Mouse (Mus musculus) cerebellum, postnatal 4 days (tissue): Measurements from ENCODE around the gene Blvrb.
"Not testable (repeated sequence)": the region's sequence is repeated elsewhere in the genome, so short reads cannot be mapped to it uniquely, and the experiment has no call there.

Experiments
- DNase-seq, 2 experiments: peaks; one replicate each; pipeline ENCODE4 v3.0.0; 2022; ENCODE audit warnings: low spot score in 2 of 2, mixed read lengths in 1 of 2

Blvrb gene

DNA sequence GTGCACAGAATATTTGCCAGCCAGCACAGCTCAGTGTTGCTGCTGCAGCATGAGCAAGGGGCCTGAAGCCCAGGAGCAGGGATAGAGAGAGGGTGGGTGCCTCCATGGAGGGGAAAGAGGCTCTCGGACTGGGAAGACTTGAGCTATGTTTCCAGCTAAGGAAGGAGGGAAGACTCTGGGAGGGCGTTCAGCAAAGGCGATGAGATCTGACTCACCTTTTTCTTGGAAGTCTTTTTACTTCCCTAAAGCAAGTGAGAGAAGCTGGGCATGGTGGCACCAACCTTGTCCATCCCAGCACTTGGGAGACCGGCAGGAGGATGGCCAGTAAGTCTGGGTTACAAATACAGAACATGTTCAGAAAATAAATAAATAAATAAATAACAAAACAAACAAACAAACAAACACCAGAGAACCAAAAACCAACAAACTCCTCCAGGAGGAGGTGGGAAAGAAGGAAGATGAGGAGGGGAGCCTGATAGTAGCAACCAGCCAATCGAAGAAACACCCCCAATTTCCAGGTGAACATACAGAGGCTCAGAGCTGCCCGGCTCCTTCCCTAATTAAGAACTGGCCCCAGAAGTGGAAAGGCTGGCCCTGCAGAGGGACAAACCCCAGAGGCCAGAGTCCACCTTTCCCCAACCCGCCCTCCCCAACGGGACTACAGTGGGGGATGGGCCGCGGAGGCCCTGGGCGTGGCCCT is 33.3 kb downstream of the Blvrb start:
- no peak for DNase-seq

- DNase-seq = peak; percentile 31 to 55
Measured at GRCm38 (mm10) chr7:27481627-27481969, 33.8 kb downstream of the Blvrb start.

- no peak for DNase-seq
Measured at GRCm38 (mm10) chr7:27483860-27484259, 36.1 kb downstream of the Blvrb start.

- DNase-seq = no peak
Measured at GRCm38 (mm10) chr7:27486102-27486769, 38.5 kb downstream of the Blvrb start.

- DNase-seq = peak; percentile 93 to 97
Measured at GRCm38 (mm10) chr7:27486770-27487697, 39.3 kb downstream of the Blvrb start, which contains the start of gene Sertad1. Gene Sertad1 (plus strand): TSS chr7:27486910.

- peak in 1 of 2 experiments; percentile 29 for DNase-seq
Measured at GRCm38 (mm10) chr7:27487740-27488268, 40.0 kb downstream of the Blvrb start.

- DNase-seq = no peak
Measured at GRCm38 (mm10) chr7:27489270-27489869, 41.6 kb downstream of the Blvrb start.

GRCm38 (mm10) chr7:27490227-27490542 is 42.4 kb downstream of the Blvrb start:
- DNase-seq = no peak

DNA sequence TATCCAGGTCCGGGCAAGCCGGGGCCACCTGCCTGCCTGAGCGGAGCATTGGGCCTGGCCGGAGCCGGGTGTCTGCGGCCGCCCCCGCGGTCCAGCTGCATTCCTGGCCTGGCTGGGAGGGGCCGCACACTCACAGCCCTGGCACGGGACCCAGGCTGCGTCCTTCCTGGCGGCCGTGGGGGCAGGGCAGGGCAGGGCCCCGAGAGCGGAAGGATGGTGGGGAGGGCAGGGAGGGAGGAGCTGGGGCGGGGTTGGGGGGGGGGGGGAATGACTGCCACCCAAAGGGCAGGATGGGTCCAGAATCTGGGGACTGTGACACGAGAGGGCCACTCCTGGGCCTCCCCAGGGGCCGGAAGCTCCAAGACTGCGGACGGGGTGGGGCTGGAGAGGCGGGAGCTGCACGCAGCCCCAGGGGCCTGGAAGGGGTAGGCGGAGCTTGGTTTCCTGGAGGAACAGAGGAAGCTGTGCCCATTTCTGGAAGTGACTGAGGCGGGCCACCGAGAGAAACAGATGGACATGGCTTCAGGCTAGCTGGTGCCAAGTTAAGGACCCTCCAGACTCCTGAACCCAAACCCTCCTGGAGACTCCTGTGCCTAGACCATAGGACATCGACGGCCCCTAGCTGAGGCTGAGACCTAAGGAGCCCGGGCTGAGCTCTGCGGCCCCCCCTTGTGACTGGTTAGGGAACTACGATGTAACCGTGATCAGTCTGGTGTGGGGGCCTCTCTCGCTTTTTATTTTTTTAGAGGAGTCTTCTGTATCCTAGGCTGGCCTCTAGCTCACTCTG is 43.0 kb downstream of the Blvrb start:
- DNase-seq = peak; percentile 46 to 74

- DNase-seq = no peak
Measured at GRCm38 (mm10) chr7:27491856-27492255, 44.1 kb downstream of the Blvrb start.

GRCm38 (mm10) chr7:27493022-27493421 is 45.2 kb downstream of the Blvrb start:
- DNase-seq = no peak

DNA sequence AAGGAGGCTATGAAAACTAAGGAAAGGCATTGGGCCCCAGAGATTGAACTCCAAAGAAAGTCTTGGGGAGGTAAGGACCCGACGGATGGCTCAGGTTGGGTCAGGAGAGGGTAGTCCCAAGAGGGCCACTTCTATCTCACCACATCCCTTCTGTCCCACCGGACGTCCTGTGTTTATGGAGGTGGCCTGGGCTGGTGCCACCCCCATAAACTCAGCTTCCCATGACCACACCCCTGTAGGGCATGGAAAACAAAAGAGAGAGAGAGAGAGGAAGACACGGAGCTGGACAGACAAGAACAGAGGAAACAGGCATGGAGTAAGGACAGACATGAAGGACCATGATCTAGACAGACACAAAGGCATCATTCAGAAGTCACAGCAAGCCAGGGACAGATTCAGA is 45.7 kb downstream of the Blvrb start:
- no peak for DNase-seq

GRCm38 (mm10) chr7:27494659-27495367 is 47.0 kb downstream of the Blvrb start:
- not testable (repeated sequence) for DNase-seq

DNA sequence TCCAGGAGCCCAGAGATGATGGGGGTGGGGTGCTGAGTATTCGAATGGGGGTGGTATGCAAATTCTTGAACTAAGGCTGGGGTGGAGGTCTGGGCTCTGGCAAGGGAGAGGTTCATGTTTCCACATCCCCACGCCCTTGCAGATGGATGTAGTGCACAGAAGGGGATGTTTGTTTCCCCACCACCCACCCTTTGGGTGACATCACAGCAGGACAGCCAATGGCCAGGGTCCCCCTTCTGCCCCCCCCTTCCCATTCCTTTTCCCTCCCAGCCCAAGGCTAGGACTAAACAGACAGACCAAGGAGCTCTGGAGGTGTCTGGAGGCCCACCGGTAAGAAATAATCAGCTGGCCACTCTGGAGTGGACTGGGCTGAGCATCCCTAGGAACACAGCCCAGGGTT is 51.3 kb downstream of the Blvrb start, which contains the start of gene Prx:
Gene Prx, plus strand, starts transcription at position 289 of the 400 bp plus-strand sequence.
- no peak for DNase-seq

DNA sequence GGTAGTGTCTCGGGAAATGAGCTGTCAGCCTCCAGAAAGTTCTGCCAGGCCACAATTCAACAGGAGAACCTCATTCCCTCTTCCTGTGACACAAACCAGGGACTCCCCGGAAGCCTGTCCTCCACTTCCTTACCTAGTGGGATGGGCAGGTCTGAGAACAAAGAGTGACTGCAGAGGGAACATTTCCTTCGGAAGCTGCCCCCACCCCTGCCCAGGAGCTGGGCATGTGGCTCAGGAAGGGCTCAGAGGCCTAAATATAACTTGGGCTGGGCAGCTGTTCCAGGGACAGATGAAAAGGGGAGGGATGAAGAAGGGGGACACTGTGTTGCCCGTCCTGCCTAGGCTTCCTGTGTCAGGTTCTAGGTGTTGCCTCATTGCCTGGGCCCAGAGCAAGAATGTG is 53.8 kb downstream of the Blvrb start:
- DNase-seq = no peak

GRCm38 (mm10) chr7:27506765-27507370 is 59.1 kb downstream of the Blvrb start:
- no peak for DNase-seq

DNA sequence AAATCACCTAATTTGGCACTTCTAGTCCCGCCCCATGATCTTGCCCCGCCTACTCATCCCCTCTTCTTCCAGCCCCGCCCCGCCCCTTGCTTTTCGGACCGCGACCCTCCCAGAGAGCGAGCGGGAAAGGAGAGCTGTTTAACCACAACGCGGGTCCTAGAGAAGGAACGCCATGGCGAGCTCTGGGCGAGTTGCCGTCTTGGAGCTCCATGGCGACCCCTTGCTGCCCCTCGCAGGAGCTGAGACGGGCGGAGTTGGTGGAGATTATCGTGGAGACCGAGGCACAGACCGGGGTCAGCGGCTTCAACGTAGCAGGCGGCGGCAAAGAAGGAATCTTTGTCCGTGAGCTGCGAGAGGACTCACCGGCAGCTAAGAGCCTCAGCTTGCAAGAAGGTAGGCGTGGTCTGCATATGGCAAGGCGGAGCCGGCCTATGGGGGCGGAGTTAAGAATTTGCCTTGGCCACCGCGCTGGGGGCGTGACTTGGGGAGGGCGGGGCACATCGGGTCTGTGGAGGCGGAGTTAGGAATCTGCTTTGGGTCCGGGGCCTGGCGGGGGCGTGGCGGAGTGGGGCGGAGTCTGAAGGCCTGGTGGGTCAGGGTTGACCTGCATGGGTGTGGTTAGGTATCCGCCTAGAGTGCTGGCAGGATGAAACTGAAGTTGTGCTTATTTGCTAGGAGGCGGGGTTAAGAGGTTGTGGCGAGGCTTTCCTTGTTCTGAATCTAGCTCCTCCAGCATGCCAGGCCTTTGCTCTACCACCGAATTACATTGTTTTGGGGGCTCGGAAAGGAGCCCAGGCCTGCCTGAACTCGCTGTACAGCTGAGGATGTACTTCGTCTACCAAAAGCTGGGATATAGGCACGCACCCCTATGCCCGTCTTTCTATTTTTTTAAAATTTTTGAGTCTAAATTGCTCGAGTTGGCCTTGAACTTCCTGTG is 60.2 kb downstream of the Blvrb start:
- DNase-seq = peak; percentile 88 to 94

- DNase-seq = peak in 1 of 2 experiments; percentile 56
Measured at GRCm38 (mm10) chr7:27508648-27509005, 60.8 kb downstream of the Blvrb start.

DNA sequence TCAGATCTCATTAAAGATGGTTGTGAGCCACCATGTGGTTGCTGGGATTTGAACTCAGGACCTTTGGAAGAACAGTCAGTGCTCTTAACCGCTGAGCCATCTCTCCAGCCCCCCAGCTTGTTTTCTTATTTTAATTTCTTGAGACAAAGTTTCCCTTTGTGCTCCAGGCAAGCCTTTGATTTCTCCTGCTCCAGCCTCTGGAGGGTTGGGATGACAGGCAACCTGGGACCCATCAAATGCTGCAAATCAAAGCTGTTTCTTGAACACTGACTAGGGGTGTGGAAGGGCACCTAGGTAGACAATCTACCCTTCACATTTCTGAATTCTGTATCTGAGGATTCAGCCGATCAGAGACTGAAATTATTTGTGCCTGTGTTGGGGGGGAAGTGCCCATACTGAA is 63.0 kb downstream of the Blvrb start:
- no peak for DNase-seq
